Mouse (Mus musculus) brain, embryonic 18.5 days (tissue): ENCODE measurements at regions not wholly inside any gene's neighbourhood (a gene's known extent, or its start where the extent isn't known, plus 50 kb on each side); places are given as distances from the start of the nearest gene placed in this dataset.
"Not testable (repeated sequence)": the region's sequence is repeated elsewhere in the genome, so short reads cannot be mapped to it uniquely, and the experiment has no call there.

ENCODE experiments used
- DNase-seq: peaks from one replicate; pipeline ENCODE4 v3.0.0-alpha.2; 2012; ENCODE audit warnings: low read depth, low spot score

DNA sequence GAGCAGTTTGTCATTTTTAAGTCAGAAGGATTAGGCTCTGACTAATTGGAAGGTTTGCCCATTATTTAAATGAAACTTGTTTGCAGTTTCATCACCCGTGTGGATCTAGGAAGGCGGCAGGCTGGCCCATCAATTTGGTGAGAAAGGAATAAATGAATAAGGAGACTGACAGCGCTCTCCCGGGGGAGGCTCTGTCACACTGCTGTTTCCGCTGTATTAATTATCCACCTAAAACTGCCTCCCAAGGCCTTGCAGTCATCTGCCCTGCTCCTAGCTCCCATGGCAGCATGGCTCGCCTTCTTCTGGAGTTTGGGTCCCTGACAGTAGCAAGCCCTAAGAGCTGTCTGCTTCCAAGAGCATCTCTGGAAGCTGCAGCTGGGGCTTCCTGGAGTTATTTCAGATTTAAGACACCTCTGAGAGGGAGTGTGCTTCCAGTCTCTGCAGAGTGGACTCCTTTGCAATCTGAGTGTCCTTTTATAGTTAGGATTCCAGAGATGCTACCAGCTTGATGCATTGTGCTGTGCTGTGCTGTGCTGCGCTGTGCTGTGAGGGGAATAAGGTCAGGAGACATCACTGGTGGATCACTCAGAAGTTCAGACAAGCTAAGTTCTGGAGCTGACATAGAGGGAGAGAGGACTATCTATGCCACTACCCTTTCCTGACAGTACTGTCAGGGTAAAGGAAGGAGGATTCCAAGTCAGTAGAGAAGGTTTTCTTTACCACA lies 452.9 kb upstream of the Arid1b start:
- DNase-seq, result no peak

DNA sequence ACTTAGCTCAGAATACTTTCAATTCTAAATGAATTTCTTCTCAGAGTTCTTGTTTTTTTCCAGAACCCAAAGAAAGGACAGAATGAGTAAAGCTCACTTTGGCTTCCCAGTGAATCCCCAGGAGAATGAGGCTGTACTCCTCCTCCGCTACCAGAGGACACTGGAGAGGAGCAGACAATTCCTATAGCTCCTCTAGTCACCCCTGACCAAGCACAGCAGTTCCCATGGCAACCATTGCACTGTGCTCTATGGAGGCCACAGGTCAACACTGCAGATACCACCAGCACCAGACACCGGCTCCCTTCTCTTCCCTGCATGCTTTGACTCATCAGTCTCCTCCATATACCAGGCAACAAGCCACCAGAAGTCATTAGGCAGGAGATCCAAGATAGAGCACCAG lies 447.6 kb upstream of the Arid1b start:
- no peak for DNase-seq

- not testable (repeated sequence) for DNase-seq
Observed at GRCm38 (mm10) chr17:4553026-4553425, 441.1 kb upstream of the Arid1b start.

- DNase-seq, result no peak
Observed at GRCm38 (mm10) chr17:4563641-4564040, 430.5 kb upstream of the Arid1b start.

DNA sequence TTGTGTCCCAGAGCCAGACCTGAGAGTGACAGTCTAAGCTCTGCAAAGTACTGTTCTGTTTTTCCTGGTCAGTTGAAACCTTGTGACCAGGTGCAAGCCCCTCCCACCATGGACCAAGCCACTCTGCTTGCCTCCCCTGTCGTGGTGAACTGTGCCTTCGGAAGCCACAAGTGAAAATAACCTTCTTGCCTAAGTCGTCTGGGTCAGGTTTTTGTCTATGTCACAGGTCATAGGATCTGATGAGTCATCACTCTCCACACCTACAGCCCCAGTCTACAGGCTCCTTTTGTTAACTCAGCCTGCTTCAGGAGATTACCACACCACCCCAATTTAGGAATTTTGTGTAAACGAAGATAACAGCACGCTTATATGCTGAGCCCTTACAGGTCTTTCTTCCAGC lies 417.2 kb upstream of the Arid1b start:
- DNase-seq, result no peak

DNA sequence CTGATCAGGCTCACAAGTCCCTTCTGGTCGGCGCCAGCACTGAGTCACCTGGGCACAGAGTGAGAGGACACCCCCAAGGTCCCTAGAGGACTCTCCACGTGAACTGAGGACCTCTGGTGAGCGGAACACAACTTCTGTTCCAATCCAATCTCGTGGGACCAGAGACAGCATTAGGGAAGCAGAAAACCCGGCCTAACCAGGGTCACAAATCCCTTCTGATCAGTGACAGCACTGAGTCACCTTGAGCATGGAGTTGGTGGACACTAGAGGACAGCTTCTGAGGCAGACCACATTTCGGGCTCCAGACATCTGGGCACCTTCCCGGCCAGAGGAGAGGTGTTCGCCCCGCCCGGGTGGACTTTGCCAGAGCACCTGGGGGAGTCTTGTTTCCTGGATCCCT lies 412.3 kb upstream of the Arid1b start:
- DNase-seq, result no peak

GRCm38 (mm10) chr17:4610481-4610880 lies 383.7 kb upstream of the Arid1b start:
- no peak for DNase-seq

GRCm38 (mm10) chr17:4610993-4611392 lies 383.1 kb upstream of the Arid1b start:
- DNase-seq, result no peak

DNA sequence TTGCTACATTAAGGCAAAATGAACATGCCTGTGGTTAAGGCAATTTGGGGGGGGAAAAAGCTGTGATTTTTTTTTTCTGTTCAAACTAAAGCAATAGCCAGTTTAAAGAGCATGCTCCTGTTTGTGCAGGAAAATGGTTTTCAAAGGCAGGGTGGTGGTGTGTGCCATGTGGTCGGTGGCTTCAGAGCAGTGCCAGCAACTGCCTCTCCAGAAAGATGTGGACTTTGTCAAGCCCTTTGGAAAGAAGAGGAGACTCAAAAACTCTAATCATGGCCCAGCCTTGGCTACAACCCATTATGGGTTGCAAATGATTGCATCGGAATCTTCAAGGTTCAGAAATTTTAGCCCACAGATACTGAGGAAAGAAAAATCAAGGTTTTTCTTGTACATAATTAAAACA lies 382.4 kb upstream of the Arid1b start:
- DNase-seq, result no peak

- DNase-seq, result no peak
Observed at GRCm38 (mm10) chr17:4612136-4612535, 382.0 kb upstream of the Arid1b start.

DNA sequence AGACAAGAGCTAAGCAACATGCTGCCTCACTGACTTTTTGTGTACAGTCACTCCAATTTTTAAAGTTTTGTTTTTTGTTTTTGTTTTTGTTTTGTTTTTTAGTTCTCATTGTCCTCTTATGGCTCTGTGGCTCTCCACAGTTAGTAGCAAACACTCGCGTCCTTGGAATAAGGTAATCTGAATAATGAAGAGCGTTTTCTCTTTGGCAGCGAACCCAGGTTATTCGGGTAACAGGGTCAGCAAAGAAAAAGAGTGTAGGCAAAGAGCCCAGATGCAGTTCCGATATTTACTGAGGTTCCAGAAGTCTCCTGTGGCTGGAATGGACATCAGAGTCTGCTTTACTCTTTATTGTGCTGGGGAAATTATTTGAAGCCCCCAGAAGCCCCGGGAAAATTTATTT lies 381.4 kb upstream of the Arid1b start:
- DNase-seq, result no peak

DNA sequence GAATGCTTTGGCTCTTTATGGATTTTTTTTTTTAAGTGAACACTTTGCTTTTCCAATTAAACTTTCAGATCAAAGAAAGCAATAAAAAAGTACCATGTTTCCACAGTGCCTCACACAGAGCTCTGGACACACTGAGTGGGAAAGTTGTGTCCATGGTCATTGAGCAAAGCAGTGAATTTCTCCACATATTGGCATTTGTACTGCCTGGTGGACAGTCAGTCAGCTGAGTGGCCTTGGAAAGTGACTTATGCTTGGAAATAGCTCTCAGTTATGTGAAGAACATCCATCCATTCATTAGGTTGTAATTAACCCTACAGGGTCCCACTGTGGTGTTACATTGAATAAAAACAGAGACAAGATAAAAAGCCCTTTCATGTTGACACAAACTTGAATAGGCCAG lies 373.8 kb upstream of the Arid1b start:
- DNase-seq, result no peak

GRCm38 (mm10) chr17:4626126-4626525 lies 368.0 kb upstream of the Arid1b start:
- not testable (repeated sequence) for DNase-seq

DNA sequence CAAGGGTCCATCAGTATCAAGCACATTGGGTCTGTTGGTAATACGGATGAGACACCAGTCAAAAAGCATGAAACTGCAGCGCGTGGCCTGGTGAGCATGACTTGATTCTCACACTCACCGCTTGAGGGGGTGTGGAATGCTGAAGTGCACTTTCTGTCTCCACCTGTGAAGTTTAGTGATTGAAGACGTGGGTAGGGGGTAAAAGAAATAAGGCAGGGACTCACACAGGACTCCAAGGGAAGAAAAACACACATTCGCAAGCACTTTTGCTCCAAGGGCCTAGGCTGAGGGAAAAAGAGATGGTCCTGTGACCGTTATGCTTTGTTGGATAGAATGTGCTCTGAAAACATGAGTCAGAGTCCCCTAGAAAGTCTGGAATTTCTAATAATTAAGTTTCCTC lies 366.6 kb upstream of the Arid1b start:
- no peak for DNase-seq

- no peak for DNase-seq
Observed at GRCm38 (mm10) chr17:4631122-4631521, 363.0 kb upstream of the Arid1b start.

DNA sequence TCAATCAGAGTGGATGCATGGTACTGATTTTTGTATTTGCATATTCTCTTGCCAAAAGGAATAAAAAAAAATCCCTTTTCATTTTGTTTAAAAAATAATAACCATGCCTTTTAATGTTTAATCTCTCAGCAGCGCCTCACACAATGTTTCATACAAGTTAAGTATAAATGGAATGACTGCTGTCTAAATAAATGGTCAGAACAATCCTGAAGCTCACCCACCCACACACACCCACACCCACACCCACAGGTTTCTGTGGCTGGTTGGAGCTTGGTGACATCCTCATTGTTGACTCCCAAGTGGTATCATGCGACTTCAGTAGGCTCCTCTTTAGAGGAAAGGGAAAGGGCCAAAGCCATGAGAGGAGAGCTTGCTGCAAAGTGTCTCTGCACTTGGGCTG lies 361.6 kb upstream of the Arid1b start:
- DNase-seq, result no peak

DNA sequence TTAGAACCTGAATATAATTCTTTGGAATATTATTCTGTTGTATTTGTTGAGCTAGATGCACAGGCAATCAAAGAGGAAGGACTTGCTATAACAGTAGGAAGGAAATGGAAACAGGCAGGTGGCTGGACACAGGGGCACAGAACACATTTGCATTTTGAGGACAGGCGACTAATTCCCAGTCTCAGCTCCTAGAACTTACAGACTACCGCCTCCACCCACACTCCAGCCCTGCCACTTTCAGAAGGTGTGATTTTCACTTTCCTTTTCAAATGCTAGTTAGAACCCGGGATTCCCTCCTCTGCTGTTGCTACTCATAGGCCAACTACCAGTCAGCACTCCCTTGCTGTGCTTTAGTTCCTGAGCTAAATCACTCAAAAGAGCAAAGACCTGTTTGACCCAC lies 360.4 kb upstream of the Arid1b start:
- no peak for DNase-seq

- no peak for DNase-seq
Observed at GRCm38 (mm10) chr17:4636796-4637353, 357.3 kb upstream of the Arid1b start.

DNA sequence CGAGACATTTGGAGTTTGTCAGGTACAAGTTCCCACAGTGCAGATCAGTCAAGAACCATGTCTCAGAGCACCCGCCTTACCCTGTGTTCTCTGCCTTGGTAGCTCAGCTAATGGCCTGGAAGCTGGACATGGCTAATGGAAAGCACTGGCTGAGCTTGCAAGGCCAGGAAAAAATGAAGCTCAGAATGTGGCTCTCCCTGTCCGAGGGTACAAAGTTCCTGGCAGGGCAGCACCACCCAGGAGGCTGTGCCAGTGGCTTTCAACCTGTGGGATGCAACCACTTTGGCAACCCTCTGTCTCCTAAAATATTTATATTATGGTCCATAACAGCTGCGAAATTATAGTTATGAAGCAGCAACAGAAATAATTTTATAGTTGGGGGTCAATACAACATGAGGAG lies 354.6 kb upstream of the Arid1b start:
- no peak for DNase-seq

DNA sequence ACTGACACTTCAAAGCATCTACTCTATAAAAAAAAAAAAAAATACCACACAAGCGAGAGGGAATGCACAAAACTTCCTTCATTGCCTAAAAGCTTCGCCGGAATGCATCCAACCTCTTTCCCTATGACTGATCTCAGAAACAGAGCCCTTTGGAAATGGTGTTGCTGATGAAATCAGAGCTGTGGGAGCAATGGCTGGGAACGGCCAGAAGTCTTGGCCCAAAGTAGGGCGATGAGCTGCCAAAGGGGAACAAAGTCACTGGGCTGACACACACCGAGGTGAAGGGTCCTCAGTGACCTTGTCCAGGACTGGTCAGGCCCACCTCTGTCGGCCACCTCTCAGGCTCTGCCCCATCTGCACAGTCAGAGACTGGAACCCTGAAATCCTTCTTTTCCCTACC lies 353.6 kb upstream of the Arid1b start:
- no peak for DNase-seq

DNA sequence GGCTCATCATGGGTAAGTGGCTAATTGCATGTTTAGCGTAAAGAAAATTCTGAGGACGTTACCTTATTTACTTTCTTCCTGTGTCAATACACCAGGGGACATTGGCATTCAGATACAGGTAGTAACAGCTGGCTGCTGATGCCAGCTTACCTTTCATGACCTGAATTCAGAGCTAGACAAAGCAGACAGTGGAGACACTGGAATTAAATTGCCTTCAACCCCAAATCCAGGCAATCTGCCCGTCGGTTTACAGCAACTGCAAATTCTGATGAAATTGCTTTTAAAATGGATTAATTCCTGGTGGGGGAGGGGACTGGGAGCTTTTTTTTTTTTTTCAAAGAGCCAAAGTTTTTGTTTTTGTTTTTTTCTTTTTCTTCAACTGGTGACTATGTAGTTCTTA lies 353.0 kb upstream of the Arid1b start:
- no peak for DNase-seq

DNA sequence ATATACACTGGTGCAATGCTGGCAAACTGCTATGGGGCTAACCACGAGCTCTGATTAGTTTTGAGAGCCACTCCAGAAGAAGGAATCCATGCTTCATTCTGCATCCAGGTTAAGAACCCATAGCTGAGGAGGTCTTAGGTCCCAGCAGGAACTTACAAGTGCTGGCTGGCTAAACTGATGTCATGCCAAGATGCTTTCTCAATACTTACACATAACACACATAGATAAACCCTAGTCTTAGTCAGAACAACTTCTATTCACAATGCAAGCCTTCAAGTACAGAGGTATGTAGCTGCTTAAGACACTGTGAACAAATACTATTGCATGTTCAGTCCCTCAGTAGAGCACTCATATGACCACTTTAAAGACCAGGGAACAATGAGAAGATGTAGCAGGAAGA lies 352.1 kb upstream of the Arid1b start:
- no peak for DNase-seq

DNA sequence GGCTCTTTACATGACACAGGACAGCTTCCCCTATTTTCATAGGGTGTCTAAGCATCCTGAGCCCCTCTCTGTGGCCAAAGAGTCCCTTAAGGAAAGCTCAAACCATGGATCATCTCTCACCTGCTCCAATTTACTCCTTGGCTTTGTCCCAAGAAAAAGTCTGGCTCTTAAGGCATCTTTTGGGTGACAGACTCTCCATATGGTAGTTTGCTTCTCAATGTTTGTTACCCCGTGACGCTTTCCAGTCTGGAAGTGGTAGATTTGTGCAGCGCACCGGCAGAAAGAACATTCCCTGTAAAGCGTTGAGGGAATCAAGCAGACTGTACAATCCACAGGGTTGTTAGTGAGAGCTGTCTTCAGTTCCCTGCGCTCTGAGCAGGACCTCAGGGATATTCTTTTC lies 350.8 kb upstream of the Arid1b start:
- DNase-seq, result no peak

DNA sequence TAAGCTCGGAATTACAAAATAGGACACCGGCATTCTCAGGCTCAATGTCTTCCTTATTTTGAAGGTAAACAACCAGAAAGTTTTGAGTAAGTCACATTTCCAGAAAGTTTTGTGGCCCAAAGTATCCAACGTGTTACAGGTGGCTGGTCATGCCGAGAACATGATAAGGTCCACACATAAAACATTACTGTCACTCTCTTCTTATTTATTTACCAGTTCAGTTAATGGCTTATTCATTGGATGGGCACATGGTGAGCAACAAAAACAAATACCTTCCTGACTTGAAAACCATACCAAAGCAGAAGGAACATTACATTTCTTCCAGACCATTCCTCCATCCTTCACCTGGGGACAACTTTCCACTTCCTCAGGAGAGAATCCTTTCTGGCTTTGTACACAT lies 345.5 kb upstream of the Arid1b start:
- no peak for DNase-seq
